Mouse (Mus musculus) embryonic stem cell, embryonic (primary cell): Measurements from ENCODE around the gene Tspan14.

ENCODE experiments used
- CTCF ChIA-PET, 4 experiments: fragments of 300-600 bp in 2 of 4; fragments of 350-600 bp in 2 of 4; sonication (Branson Sonifier 250); formaldehyde crosslinking; loops; one replicate each; lab custom pipeline; 2022; ENCODE audit warnings: inconsistent platforms in 2 of 4; lab: Charles Lee
- POLR2A ChIA-PET, 4 experiments: fragments of 300-600 bp in 2 of 4; fragments of 350-600 bp in 2 of 4; sonication (Branson Sonifier 250); formaldehyde crosslinking; loops; one replicate each; lab custom pipeline; 2022; ENCODE audit warnings: antibody characterized with exemption in 4 of 4, inconsistent platforms in 1 of 4; lab: Charles Lee

Gene Tspan14

DNA sequence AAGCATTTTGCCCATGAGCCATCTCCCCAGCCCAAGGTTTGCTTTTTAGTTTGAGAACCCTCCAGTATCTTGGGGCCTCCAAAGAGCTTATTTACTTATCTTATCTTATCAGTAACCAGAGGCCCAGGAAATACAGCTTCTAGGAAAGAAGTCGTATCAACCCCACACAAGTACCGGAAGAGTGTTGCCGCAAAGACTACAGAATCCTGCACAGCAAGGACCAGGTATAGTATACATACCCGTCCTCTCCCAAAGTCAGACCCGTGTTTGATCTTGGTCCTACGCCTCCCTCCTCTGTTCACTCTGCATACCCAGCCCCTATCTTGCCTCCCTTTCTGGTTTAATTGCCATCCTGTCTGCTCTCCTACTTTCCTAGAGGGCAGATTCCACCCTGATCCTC is 25.9 kb upstream of the Tspan14 start:
- ChIA-PET CTCF (interaction anchor here in 1 of 4 experiments (1.8 kb wide), 1 partner anchor 10 kb away, joined by 3 read pairs; no protein-coding TSS in a partner anchor), POLR2A (interaction anchor here in 2 of 4 experiments (0.5 to 1.5 kb wide), 2 partner anchors 19 to 90 kb away, joined by 3 read pairs; no protein-coding TSS in a partner anchor)

DNA sequence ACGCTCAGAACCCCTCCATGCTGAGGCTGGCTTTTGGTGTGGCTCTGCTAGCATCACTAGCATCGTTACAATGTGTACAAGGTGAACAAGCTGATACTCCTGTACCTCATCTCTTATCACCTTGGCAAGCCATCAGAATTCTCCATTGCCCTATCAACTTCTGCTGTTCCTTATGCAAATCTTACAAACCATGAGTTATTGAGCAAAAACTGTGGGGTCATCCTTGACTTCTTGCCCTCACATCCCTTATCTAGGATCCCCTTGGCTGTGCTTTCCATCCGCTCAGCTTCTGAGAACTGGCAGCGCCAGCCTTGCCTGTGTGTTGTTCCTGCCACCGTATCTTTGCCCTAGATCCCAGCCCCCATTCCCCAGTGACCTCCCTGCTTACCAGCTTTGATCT is 22.2 kb upstream of the Tspan14 start:
- POLR2A ChIA-PET = interaction anchor here in 1 of 4 experiments (1.2 to 2.4 kb wide), 3 partner anchors 14 to 73 kb away, joined by 3 to 11 read pairs (median 3); no protein-coding TSS in a partner anchor
- CTCF ChIA-PET = interaction anchor here in 2 of 4 experiments (0.8 to 1.0 kb wide), 2 partner anchors 39 to 72 kb away, joined by 3 read pairs; no protein-coding TSS in a partner anchor

DNA sequence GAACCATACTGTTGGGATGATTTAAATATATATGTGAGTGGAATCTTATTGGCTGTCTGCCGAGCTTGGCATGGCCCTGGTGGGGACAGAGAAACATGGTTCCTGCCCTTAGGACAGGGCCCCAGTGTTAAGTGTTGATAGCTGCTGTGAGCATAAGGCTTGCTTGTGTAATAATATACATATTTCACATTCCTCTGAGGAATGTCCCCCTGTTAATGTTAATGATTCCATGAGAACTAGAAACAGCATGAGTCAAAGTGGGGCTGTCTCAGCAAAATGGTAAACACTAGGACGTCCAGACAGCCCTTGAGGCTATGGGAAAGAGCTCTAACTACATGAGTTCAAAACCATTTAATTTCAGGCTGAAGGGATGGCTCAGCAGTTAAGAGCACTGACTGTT is 20.6 kb upstream of the Tspan14 start:
- ChIA-PET CTCF (interaction anchor here in 1 of 4 experiments (0.6 to 1.0 kb wide), 2 partner anchors 11 to 48 kb away, joined by 3 to 5 read pairs; no protein-coding TSS in a partner anchor), POLR2A (interaction anchor here in 2 of 4 experiments (1.2 to 1.6 kb wide), 4 partner anchors 17 to 27 kb away, joined by 3 to 5 read pairs (median 3); partner anchors contain the start of genes Fam213a (in 2 of the 2) and Tspan14 (in 1 of the 2))

DNA sequence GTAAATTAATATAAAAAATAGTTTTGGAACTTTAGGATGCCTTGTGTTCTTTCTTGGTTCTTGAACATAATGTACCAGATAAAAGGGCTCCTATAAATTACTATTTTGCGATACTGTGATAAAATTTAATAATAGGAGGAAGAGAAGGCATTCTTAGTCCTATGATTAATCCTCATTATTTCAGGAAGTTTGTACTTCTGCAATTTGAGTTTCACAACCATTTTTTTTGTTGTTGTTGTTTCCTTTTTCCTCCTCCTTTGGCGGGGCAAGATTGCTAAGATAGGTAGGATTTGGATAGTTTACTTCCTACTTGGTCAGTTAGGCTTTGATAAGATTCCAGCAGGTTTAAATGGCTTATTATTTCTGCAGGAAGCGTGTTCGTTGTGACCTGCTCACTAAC is 19.0 kb upstream of the Tspan14 start:
- CTCF ChIA-PET = no interaction called here
- POLR2A ChIA-PET = interaction anchor here in 1 of 4 experiments (1.6 kb wide), 1 partner anchor 28 kb away, joined by 5 read pairs; the partner anchor contains the start of gene Fam213a

DNA sequence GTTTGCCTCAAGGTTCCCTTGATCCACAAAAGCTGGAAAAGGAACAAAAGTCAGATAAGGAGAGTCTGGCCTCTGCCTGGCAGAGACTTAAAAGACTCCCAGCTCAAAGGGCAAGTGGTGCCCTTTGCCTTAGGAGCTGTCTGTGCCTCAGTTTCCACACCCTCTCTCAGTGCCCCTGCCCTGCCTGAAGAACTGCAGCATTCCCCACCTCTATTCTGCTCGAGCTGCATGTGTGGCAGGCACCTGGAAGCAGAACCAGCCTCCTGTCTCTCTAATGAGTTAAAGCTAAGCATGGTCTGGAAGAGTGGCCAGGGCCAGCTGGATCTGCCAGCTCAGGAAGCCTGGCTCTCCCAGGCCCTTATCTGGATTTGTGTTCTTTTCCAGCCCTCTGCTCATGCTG is 13.1 kb upstream of the Tspan14 start:
- POLR2A ChIA-PET = interaction anchor here in 2 of 4 experiments (0.8 to 3.6 kb wide), 3 partner anchors 12 to 109 kb away, joined by 3 to 16 read pairs (median 6); partner anchors contain the start of genes Fam213a (in 1 of the 2) and Tspan14 (in 1 of the 2)
- CTCF ChIA-PET = interaction anchor here in 2 of 4 experiments (1.3 to 1.4 kb wide), 2 partner anchors 62 kb away, joined by 3 to 5 read pairs; no protein-coding TSS in a partner anchor

DNA sequence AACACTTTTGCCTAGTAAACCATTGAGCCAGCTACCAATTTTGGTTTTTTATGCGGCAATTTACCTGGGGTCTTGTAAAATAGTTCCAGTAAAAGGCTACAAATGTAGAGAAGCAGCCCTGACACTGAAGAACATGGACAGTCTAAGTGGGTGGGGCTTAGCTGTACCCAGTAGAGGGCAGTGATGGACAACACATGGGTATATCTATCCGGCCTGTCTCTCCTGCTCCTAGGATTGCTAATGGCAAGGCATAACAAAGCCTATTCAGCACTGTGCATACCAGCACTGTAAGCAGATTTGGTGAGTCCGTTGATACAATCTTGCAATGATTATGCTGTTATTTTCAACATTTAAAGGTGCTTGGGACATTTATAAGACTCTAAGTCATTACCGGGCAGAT is 12.4 kb upstream of the Tspan14 start:
- ChIA-PET POLR2A (interaction anchor here in 3 of 4 experiments (0.6 to 3.6 kb wide), 7 partner anchors 11 to 956 kb away, joined by 3 to 16 read pairs (median 3); partner anchors contain the start of genes Fam213a (in 1 of the 3) and Tspan14 (in 1 of the 3)), CTCF (interaction anchor here in 2 of 4 experiments (0.7 to 1.4 kb wide), 4 partner anchors 55 to 190 kb away, joined by 3 to 6 read pairs (median 5); no protein-coding TSS in a partner anchor)

DNA sequence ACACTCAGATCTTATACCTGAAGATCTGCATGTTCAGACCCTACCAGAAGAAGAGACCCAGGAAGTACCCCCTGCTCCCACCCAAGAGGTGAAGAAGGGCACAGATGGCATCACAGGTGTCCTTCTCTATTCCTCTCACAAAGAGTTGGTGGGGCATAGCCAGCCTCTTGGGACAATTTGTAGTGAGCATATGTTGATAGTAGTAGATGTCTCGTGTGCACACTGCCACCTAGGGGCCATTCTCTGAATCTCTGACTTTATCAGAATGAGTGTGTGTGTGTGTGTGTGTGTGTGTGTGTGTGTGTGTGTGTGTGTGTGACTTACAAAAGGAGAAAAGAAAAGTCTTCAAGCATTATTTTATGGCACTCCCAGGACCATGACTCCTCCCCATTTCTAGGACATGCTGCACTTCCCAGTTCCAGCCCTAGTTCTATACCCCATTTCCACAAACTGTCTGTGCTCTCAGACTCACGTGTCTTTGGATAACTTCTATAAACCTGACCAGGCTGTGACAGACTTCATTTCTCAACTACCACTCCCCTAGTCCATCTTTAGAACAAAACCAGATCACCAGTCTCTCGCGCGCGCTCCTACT is 8.6 kb upstream of the Tspan14 start:
- POLR2A ChIA-PET = interaction anchor here in 1 of 4 experiments (1.0 kb wide), 1 partner anchor 13 kb away, joined by 3 read pairs; no protein-coding TSS in a partner anchor
- CTCF ChIA-PET = interaction anchor here (0.6 to 2.7 kb wide), 5 partner anchors 16 to 58 kb away, joined by 3 to 14 read pairs (median 5); no protein-coding TSS in a partner anchor

DNA sequence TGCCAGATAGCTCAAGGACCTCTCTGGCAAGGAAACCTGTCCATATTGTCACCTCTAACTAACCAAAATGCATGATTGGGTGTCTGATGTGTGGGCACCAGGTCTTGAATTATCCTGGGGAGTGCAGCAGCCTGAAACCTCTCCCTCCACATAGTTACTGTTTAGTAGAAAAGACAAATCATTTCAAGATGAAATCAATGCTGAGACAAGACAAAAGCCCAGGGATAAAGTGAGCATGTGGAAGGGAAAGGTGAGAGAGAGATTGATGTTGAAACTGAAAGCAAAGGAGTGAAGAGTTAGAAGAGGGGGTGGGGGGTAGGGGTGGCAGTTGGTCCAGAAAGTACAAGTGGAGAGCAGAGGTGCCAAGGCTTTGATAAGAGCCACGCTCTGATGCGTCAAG is 1.4 kb upstream of the Tspan14 start:
- ChIA-PET POLR2A (interaction anchor here (0.7 to 11.9 kb wide), 30 partner anchors 10 to 104 kb away, joined by 3 to 182 read pairs (median 8); partner anchors contain the start of genes Sh2d4b (in 2 of the 4) and Fam213a (in 1 of the 4)), CTCF (interaction anchor here in 3 of 4 experiments (0.7 to 2.5 kb wide), 5 partner anchors 12 to 194 kb away, joined by 3 to 8 read pairs (median 3); no protein-coding TSS in a partner anchor)

DNA sequence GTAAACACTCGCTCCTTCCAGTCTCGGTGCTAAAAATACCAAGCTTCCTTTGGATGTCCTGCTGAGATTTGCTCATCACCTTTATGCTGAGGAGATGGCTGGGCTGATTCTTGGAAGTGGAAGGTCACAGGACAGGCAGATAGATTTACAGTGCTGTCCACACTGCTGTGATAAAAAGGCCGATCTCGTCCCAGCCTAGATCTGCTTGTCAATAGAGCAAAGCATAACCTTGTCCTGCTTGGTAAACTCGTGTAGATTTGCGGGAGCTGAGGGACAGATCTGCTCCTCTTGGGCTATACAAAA is 942 bp upstream of the Tspan14 start:
- ChIA-PET POLR2A (interaction anchor here (0.7 to 11.9 kb wide), 32 partner anchors 10 to 103 kb away, joined by 3 to 182 read pairs (median 8); partner anchors contain the start of genes Fam213a (in 2 of the 4) and Sh2d4b (in 2 of the 4)), CTCF (interaction anchor here in 2 of 4 experiments (1.2 to 2.5 kb wide), 3 partner anchors 11 to 68 kb away, joined by 3 to 8 read pairs (median 3); no protein-coding TSS in a partner anchor)

DNA sequence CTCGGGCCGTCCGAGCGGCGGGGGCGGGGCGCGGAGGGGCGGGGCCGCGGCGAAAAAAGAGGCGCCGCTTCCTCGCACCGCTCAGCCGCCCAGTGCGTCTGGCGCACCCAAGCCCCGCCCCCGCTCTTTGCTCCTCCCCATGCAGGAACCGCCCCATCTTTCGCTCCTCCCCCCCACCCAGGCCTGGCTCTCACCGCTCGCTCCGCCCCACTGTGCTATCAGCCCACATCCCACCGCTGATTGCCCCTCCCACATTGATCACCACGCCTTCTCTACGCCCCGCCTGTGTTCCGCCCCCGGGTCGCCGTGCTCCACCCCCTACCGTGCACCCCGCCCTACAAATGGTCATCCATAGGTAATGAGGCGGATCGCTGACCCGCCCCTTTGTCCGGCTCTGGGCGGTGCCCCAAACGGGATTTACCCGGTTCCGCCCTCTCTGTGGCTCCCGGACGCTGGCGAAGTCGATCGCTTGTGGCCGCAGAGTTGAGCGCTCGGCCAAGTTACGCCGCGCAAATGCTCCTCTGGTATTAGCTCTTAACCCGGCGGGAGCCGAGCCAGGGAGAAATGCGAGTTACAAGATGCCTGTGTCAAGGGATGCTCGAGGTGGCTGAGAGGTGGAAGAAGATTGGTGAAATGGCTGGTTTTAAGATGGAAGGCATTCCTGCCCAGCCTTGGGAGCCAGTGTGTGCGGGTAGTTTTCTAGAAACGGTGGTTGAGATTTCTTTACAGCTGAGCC is 423 bp upstream of the Tspan14 start:
- CTCF ChIA-PET = interaction anchor here in 3 of 4 experiments (0.6 to 2.5 kb wide), 8 partner anchors 9 to 127 kb away, joined by 3 to 13 read pairs (median 3); no protein-coding TSS in a partner anchor

DNA sequence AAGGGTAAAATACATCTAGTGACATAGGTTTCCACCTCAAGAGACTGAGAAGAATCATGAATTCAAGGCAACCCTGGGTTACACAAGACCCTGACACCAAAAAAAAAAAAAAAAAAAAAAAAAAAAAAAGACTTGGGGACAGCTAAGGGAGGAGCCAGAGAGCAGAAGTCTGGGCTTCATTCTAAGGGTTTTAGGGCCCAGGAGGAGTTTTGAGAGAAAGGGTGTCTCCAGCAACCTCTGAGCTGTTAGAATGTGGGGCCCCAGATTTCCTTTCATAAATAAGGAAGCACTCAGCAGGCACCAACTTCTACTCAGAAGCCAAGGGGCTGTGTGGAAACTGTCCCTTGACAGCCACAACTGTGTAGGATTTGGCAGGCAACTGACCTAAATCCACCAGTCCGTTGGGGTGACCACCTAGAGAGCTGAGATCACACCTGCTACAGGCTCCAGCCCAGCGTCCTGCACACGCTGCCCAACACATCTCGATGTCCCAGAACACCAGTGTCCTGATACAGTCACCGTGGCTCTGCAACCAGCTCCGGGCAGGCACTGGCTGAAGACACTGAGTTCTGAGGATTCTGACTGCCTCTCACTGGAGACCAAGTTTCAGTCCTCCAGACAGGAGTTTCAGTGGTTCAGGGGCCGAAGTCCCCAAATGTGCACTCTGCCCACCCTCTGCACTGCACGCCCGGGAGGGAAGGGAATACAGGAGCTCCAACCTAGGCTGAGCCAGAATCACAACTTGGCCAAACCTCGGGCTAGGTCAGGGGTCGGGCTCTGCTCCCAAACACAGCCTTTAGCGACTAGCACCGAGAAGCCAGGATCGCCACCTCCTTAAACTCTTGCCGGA is 875 bp downstream of the Tspan14 start:
- CTCF ChIA-PET = interaction anchor here (0.6 to 2.5 kb wide), 9 partner anchors 8 to 129 kb away, joined by 3 to 13 read pairs (median 4); no protein-coding TSS in a partner anchor
- POLR2A ChIA-PET = interaction anchor here (0.6 to 11.9 kb wide), 34 partner anchors 8 to 104 kb away, joined by 3 to 182 read pairs (median 7); partner anchors contain the start of genes Sh2d4b (in 3 of the 4) and Fam213a (in 2 of the 4)

More for the DNA sequence above, 423 bp upstream of the Tspan14 start:
- POLR2A ChIA-PET = interaction anchor here (0.7 to 11.9 kb wide), 40 partner anchors 10 to 106 kb away, joined by 3 to 182 read pairs (median 6); partner anchors contain the start of genes Fam213a (in 2 of the 4) and Sh2d4b (in 2 of the 4)

DNA sequence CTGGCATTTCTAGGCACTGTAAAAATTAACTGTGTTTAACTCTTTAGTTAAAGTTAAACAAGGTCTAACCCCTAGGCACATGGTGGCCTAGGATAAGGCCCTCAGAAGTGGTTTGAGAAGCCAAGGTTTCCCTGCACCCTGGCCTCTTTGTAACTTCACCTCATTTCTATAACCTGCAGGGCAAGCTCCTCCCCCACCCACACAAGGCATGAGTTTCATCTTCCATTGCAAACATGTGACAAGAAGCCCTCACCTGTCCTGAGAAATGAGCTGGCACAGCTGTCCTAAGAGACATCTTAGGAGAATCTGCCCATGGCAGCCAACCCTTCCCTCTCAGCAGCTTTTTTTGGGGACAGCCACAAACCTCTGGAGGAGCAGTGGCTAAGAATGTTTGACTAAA is 1.7 kb downstream of the Tspan14 start:
- POLR2A ChIA-PET = interaction anchor here in 3 of 4 experiments (0.7 to 11.9 kb wide), 17 partner anchors 7 to 75 kb away, joined by 3 to 182 read pairs (median 16); partner anchors contain the start of gene Sh2d4b (in 2 of the 3)
- CTCF ChIA-PET = interaction anchor here in 1 of 4 experiments (1.8 kb wide), 1 partner anchor 8 kb away, joined by 4 read pairs; no protein-coding TSS in a partner anchor

DNA sequence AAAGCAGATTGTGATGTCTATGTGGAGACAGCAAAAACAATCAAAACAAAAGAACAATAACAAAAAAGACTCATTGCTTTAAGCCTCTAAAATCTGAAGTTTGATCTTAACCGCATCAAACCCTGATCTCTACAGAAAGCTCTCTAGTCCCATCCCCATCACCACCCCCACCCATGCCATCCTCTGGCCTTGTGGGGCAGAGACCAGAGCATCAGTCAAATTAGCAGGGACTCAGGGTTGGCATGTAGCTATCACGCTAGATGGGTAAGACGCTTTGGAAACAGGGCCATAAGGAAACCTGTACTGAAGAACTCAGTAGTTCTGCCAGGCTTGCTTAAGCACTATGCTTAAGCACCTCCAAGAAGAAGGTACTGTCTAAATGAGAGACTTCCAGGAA is 2.4 kb downstream of the Tspan14 start:
- ChIA-PET POLR2A (interaction anchor here in 3 of 4 experiments (0.7 to 11.9 kb wide), 11 partner anchors 7 to 73 kb away, joined by 3 to 182 read pairs (median 55); partner anchors contain the start of gene Sh2d4b (in 2 of the 3)), CTCF (no interaction called here)

DNA sequence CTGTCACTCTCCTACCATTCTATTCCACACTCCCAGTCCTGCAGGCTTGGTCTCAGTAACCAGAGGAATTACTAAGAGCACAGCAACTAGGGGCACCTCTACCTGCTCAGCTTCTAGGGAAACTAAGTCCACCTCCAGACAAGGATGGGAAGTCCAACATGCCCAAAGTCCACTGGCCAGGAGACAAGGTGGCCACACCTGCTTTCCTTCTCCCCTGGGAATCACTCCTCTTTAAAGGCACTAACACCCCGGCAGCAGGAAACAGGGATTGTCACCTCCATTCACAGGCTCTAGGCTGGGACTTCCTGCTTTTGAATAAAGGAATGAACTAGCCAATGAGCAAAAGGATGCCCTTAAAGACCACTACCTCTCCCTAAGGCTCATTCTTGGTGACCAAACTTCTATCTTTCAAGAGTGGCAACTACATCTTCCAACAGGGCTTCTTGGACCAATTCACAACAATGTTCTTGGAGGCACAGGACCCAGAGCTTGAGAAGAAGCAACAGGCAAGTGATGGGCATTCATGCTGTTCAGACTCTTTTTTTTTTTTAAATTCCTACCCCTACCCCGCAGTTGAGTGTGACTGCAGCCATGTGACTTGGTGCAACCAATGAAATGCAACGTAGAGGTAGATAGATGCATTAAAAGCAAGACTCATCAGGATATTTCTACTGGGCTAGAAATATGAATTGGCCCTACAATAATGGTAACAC is 3.0 kb downstream of the Tspan14 start:
- CTCF ChIA-PET = interaction anchor here in 3 of 4 experiments (0.5 to 1.9 kb wide), 3 partner anchors 46 to 86 kb away, joined by 3 to 9 read pairs (median 7); no protein-coding TSS in a partner anchor
- POLR2A ChIA-PET = interaction anchor here in 3 of 4 experiments (0.8 to 11.9 kb wide), 14 partner anchors 6 to 108 kb away, joined by 3 to 182 read pairs (median 32); partner anchors contain the start of gene Sh2d4b (in 1 of the 3)
